Mouse (Mus musculus) left cerebral cortex, adult 18-20 months (tissue): ENCODE results near the gene Bcl9l. TPM values are rescaled to one million over a fixed set of nuclear protein-coding genes. Genes with fewer than 3 reads are reported as not detected.
A peak's percentile ranks its signal among the peaks of the same experiment; 100 is the strongest.

ENCODE experiments used
- DNase-seq, 2 experiments: peaks; one replicate each; pipeline ENCODE4 v3.0.0; 2021 to 2022; ENCODE audit warnings: low spot score in 2 of 2, mixed read lengths in 1 of 2
- total RNA-seq, 2 experiments: library from RNA; stranded (reverse); gene quantifications; 2 replicates each; pipeline ENCODE4 v1.2.3; 2021

Gene Bcl9l
- total RNA-seq, 2 experiments from 2014 or later, result 59.1 to 62.5 TPM

DNA sequence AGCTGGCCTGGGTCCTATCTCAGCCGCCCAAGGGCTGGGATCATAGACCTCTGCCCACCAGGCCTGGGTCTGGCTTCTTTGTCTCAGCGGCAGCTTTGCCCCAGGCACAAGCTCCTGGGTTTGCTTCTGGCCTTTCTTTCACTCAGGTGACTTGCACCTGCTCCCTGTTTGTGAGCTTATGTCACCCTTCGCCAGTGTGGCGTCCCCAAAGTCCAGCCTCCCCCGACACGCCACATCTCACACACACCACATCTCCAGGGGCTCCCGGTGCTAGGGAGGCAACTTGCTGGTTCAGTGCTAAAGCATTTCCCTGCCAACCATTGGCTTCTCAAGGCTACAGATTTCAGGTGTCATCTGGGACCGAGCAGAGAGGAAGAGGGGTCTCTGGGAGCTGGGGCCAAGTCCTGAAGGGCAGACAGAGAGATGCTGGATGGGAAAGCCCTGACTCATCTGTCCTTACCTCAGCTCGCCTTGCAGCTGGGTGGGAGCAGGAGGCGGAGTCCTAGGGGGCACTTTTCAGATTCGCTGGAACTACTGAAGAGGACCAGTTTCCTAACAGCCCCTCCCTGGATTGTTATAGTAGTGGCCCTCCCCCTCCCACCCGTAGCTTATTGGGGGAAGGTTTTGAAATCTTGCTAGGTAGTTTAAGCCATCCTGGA is 14.3 kb downstream of the Bcl9l start:
- DNase-seq, result no peak

DNA sequence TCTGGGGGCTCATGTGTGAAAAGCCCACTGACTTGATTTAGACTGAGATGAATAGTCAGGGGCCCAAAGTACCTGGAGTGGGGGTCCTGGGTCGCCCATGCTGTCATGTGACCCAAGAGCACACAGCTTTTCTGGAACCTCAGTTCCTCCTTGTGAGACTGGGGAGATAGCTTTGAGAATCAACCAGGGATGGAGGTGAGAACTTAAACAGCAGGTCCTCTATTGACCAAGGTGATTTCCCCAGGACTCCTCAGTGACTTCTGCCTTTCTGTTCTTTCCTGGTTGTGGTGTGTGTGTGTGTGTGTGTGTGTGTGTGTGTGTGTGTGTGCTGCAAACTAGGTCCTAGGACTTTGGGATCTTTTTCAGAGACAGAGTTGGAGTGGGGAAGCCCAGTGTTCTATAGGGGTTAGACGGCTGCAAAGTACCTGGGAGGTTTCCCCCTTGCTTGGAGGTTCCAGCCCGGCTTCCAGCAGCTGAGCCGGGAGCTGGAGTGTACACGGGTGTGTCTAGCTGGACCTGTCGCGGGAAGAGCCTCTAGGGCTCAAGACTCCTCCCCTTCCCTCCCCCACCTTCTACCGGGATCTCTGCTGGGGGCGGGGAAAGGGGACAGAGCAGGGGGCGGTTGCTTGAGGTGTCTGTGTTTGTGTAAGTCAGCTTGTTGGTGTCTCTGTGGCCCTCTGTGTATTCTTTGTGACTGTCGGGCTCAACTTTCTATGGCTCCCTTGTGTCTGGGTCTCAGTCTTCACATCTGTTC is 15.2 kb downstream of the Bcl9l start:
- no peak for DNase-seq

DNA sequence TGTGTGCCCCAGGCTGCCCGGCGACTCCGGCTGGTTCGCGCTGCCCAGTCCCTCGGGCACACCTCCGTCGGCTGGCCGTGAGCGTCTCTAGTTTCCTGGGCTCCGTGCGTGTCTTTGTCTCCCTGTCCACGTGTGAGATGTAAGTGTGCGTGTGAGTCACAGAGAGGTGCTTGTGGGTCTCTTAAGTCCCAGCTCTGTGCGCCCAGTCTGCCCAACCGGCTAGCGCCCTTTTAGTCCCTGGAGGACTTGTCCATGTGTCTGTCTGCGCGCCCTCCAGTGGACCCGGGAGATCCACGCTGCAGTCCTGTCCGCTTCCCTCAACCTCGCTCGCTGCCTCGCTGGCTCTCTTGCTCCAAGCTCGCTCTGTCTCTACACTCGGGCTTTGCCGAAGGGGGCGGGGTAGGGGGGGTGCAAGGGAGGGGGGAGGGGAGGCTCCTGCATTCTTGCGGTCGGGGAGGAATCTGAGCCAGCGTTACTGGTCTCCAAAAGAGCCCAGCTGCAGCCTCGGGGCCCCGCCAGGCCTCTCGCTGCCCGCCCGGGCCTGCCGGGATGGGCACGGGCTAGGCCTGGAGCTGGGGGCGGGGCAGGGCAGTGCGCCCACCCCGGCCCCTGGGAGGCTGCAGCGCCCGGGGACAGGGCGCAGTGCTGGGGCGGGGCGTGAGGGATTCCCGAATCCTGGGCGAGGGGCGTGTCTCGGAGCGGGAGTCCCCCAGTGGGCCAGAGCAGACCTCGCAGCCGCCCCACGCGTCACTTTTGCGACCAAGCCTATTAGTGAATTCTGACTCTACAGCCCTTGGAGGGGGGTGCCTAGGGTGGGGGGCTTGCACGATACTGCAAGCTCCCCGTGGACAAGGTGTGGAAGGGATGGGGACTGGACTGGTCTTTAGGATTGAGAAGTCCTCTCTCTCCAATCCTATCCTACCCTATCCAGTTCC is 16.1 kb downstream of the Bcl9l start:
- peak; percentile 52 to 61 for DNase-seq

- DNase-seq, result no peak
Observed at GRCm38 (mm10) chr9:44499356-44500162, 16.9 kb downstream of the Bcl9l start.

GRCm38 (mm10) chr9:44500163-44500533 is 17.5 kb downstream of the Bcl9l start:
- no peak for DNase-seq

GRCm38 (mm10) chr9:44500638-44501175 is 18.1 kb downstream of the Bcl9l start:
- no peak for DNase-seq

DNA sequence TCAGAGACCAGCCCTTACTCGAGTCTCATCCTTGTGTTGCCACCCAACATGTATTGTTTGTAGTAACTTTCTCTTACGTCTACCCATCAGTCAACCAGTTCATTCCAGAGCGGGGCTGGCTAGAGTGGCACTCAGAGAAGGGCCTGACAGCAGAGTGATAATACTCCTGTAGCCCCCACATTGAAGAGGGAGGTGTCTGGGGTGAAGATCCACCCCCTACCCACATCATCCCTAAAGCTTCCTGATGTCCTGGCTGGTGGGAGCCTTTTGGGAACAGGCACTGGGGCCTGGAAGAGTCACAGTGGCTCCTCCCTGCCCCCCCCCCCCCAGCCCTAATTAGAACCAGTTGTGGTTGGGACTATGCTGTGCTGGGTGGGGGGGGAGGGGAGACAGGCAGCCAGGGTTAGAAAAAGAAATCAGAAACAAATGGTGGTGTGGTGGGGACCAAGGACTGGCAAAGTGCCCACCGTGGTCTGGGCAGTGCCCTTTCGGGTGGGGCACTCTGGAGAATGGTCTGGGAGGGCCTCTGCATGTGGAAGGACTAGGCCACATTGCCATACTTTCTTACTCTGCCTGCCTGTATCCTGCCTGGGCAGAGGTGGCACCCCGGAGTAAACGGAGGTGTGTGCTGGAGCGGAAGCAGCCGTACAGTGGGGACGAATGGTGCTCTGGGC is 18.7 kb downstream of the Bcl9l start:
- DNase-seq, result no peak

GRCm38 (mm10) chr9:44502006-44502405 is 19.4 kb downstream of the Bcl9l start:
- peak; percentile 83 to 89 for DNase-seq

DNA sequence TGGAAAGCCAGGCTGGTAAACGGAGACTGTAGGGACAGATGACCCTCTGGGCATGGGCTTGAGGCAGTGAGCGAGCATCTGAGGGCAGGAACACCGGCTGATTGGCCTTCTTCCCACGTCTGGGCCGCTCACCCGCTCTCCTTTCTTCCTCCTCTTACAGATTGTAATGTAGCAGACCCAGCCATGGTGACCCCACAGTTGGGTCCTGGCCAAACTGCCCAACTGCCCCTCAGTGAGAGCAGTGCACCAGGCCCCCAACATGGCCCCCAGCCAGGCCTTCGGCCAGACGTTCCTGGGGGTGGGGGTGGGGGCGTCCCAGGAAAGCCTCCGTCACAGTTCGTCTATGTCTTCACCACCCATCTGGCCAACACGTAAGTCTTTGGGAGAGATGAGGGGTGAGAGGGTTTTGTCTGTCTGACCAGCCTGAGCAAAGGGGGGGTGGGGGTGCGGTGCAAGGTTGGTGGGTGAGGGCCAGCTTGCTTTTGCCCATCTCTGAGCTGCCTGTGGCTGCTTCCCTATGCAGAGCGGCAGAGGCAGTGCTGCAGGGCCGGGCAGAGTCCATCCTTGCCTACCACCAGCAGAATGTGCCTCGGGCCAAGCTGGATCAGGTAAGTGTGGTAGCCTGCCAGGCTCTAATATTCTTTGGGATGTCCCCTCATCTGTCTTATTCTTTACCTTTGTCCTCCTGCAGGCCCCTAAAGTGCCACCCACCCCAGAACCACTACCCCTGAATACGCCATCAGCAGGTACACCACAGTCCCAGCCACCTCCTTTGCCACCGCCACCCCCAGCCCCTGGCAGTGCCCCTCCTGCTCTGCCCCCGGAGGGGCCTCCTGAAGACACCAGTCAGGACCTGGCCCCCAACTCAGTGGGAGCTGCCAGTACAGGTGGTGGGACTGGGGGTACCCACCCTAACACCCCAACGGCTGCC is 22.5 kb downstream of the Bcl9l start:
- DNase-seq, result no peak

DNA sequence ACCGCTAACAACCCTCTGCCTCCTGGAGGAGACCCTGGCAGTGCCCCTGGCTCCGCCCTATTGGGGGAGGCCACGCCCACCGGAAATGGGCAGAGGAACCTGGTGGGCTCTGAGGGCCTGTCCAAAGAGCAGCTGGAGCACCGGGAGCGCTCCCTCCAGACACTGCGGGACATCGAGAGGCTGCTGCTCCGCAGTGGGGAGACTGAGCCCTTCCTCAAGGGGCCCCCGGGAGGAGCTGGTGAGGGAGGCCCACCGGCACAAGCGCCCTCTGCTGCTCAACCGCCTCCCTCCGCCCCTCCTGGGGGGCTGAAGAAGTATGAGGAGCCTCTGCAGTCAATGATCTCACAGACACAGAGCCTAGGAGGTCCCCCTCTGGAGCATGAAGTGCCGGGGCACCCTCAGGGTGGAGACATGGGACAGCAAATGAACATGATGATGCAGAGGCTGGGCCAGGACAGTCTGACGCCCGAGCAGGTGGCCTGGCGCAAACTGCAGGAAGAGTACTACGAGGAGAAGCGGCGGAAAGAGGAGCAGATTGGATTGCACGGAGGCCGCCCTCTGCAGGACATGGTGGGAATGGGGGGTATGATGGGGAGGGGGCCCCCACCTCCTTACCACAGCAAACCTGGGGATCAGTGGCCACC is 23.3 kb downstream of the Bcl9l start:
- DNase-seq, result no peak

DNA sequence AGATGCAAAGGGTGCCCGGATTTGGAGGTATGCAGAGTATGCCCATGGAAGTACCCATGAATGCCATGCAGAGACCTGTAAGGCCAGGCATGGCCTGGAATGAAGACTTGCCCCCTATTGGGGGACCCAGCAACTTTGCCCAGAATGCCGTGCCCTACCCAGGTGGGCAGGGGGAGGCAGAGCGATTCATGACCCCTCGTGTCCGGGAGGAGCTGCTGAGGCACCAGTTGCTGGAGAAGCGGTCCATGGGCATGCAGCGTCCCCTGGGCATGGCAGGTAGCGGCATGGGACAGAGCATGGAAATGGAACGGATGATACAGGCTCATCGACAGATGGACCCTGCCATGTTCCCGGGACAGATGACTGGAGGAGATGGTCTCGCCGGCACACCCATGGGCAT is 23.9 kb downstream of the Bcl9l start:
- no peak for DNase-seq

GRCm38 (mm10) chr9:44507345-44507744 is 24.7 kb downstream of the Bcl9l start:
- no peak for DNase-seq

- no peak for DNase-seq
Observed at GRCm38 (mm10) chr9:44508124-44508619, 25.5 kb downstream of the Bcl9l start.

GRCm38 (mm10) chr9:44508721-44509486 is 26.3 kb downstream of the Bcl9l start:
- no peak for DNase-seq

DNA sequence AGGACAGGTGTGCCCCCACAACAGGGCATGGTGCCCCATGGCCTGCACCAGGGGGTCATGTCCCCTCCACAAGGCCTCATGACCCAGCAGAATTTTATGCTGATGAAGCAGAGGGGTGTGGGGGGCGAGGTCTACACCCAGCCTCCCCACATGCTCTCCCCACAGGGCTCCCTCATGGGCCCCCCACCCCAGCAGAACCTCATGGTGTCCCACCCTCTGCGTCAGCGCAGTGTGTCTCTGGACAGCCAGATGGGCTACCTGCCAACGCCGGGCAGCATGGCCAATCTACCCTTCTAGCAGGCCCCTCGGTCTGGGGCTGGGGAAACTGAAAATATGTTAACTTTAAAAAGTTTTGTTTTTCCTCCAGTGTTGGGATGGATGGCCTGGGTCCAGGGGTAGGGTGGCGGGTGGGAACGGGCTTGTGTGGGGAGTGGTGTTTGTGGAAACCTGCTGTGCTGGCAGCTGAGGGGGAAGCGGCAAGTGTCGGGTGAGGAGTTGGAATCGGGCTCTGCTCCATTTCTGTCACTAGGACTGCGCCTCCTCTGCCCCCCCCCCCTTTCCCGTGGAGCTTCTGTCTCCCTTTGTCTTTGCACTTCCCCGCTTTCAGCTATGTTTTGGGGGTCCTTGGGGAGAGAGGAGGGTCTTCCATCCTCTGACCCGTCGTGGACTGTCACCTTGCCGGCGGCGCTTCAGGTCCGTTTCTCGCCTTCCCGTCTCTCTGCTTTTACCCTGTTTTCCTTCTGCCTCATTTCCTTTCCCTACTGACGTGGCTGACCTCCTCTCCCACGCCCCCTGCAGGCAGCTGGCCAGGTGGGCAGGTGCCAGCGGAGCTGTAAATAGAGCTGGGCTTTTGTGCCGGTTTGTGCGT is 27.1 kb downstream of the Bcl9l start:
- DNase-seq, result peak; percentile 80 to 81

GRCm38 (mm10) chr9:44510355-44510871 is 27.8 kb downstream of the Bcl9l start:
- DNase-seq, result no peak
